Mouse (Mus musculus): ENCODE data around the gene Trpm7.

Gene Trpm7

GRCm38 (mm10) chr2:126816644-126817347, 59.2 kb downstream of the Trpm7 start:
- DNase-seq (ENCODE audit: low spot score) = no peak

- DNase-seq (ENCODE audit: low spot score) = no peak
These were observed 60.2 kb downstream of the Trpm7 start for GRCm38 (mm10) chr2:126815822-126816221.

- no peak for DNase-seq (ENCODE audit: low spot score)
These were observed 74.0 kb downstream of the Trpm7 start for GRCm38 (mm10) chr2:126801980-126802379.

DNA sequence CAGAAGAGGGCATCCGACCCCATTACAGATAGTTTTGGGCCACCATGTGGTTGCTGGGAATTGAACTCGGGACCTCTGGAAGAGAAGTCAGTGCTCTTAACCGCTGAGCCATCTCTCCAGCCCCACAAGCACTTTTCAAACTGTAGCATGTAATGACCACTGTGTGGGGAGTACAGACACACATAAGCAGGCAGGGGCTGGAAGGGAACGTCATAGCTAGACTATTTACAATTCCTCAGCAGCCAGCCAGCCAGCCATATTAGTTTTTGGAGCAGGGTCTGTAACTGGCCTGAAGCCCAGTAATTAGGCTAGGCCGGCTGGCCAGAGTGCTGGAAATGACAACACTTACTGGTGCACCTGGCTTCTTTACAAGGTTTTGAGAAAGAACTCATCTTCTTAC, 77.6 kb downstream of the Trpm7 start:
- DNase-seq (ENCODE audit: low spot score) = no peak

DNA sequence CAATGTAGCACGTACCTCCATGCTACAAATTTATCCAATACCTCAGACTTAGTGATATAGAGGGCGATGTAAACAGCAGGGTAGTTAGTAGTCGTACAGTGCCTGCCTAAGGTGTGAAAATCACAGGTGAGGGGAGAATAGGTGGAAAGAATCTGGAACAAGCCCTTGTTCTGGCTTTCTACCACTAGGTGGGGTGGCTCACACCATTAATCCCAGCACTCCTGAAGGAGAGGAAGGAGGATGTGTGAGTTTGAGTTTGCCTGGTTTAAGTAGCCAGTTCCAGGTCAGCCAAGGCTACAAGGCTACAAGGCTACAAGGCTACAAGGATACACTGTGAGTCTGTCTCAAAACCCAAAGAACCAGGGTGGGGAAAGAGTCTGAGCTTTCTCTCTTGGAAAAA, 80.3 kb downstream of the Trpm7 start:
- DNase-seq (ENCODE audit: low spot score) = no peak

DNA sequence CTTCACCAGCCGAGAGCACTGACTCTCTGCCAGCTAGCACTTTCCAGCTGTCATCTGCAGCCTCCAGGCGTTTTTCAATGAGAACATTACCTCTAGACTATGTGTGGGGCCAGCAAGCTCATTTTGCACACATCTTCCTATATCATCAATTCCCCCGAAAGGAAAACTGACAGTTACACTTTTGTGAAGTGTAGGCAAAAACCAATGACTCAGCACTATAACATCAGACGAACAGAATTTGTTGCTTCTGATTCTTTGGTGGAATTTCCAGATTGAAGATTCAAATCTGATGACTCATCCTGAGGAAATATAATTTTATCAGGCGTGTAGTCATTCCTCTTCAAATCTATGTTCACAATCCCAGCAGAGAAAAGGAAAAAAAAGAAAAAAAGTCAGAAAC, 83.4 kb downstream of the Trpm7 start:
- DNase-seq (ENCODE audit: low spot score) = no peak

DNA sequence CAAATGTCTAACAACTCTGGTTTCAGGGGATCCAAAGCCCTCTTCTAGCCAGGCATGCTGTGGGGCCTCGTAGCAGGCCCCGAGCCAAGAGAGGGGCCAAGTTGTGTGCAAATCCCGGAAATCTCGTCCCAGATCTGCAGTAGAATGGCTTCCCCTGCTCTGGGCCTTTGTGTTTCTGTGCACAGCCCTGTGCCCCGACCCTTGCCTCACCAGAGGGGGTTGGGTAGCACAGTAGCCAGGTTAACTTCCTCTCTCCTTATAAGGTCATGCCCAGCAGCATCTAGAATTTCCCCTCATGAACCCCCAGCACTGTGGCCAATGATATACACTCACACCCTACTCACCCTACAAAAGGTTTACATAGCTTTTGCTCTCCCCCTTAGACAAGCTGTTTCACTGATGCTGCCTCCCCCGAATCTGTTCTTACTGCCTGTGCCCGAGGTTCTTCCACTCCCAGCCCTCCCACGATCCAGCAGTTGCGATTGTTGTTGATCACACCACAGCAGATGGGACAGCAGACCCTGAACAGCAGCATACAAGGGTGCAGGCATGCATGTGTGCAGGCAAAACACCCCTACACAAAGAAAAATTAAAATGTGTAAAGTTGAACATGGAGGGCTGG, 88.2 kb downstream of the Trpm7 start:
- DNase-seq (ENCODE audit: low spot score) = peak; percentile 49

GRCm38 (mm10) chr2:126783370-126783769, 92.7 kb downstream of the Trpm7 start, which contains the start of gene Usp50:
Usp50 (minus strand) TSS chr2:126783470.
- DNase-seq (ENCODE audit: low spot score) = no peak

GRCm38 (mm10) chr2:126782433-126782832, 93.6 kb downstream of the Trpm7 start:
- DNase-seq (ENCODE audit: low spot score) = peak; percentile 75

GRCm38 (mm10) chr2:126781478-126781877, 94.6 kb downstream of the Trpm7 start:
- no peak for DNase-seq (ENCODE audit: low spot score)

GRCm38 (mm10) chr2:126780286-126780685, 95.7 kb downstream of the Trpm7 start:
- DNase-seq (ENCODE audit: low spot score) = no peak

GRCm38 (mm10) chr2:126778806-126779205, 97.2 kb downstream of the Trpm7 start:
- DNase-seq (ENCODE audit: low spot score) = no peak

- DNase-seq (ENCODE audit: low spot score) = no peak
These were observed 99.6 kb downstream of the Trpm7 start for GRCm38 (mm10) chr2:126776416-126776815.

DNA sequence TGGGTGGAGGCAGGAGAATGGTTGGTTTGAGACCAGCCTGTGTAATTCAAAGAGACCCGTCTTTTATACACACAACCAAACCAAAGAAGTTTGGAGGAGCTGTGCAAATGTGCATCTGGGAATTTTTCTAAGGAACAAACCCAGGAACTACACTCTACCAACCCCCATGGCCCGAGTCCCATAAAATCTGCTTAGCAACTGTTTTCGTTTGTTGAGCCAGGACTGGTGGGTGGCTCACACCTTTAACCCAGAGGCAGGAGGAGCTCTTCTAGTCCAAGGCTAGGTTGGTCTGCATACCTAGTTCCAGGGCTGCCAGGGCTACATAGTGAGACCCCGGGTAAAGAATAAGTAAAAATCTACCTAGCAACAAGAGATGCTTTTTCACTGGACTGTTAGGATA, 100.1 kb downstream of the Trpm7 start:
- no peak for DNase-seq (ENCODE audit: low spot score)

GRCm38 (mm10) chr2:126772217-126772616, 103.8 kb downstream of the Trpm7 start:
- no peak for DNase-seq (ENCODE audit: low spot score)

GRCm38 (mm10) chr2:126769431-126770181, 106.4 kb downstream of the Trpm7 start:
- no peak for DNase-seq (ENCODE audit: low spot score)

DNA sequence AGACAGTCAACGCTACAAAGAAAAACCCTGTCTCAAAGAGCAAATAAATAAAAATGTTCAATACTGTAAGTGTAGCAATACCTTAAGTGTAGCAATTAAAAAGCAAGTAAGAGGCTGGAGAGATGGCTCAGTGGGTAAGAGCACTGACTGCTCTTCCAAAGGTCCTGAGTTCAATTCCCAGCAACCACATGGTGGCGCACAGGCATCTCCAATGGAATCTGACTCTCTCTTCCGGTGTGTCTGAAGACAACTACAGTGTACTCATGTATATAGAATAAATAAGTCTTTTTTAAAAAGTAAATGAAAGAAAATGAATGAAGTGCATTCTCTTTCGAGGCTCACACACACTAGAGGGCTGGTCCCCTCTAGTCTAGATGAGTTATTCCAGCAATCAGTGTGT, 107.8 kb downstream of the Trpm7 start:
- DNase-seq (ENCODE audit: low spot score) = no peak

GRCm38 (mm10) chr2:126767599-126767998, 108.4 kb downstream of the Trpm7 start:
- DNase-seq (ENCODE audit: low spot score) = no peak

GRCm38 (mm10) chr2:126765867-126766582, 110.0 kb downstream of the Trpm7 start:
- DNase-seq (ENCODE audit: low spot score) = no peak

DNA sequence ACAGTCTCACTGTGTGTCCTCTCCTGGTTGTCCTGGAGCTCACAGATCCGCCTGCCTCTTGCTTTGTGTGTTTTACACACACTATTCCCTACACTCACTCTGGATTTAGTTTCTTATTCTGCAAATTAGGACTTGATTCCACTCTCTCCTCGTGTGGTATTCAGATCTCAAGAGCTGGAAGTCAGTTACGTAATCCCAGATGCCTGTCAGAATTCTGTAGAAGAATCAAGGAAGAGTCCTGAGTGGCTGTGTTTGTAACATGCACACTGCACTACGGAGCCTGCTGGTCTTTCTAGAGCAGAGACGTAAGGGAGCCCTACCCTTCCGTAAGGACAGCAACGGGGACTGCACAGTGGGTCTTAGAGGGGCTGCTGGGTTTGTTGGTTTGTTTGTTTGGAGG, 116.7 kb downstream of the Trpm7 start:
- no peak for DNase-seq (ENCODE audit: low spot score)

DNA sequence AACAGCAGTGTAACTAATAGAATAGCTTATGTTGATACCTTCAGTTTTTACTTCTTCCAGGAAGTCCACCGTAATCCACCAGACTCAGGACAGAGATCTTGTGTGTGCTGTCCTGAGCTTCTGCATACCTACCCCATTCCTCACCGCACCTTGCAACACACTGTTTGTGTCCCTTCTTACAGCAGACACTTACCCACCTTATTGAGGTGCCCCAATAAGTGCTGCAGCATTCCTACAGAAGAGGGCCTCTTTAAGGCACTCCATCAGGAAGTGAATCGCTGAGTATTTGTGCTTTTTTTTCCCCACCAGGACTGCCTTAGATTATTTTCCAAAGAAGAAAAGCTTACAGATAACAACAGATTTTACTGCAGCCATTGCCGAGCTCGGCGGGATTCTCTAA, 120.4 kb downstream of the Trpm7 start:
- DNase-seq (ENCODE audit: low spot score) = no peak

DNA sequence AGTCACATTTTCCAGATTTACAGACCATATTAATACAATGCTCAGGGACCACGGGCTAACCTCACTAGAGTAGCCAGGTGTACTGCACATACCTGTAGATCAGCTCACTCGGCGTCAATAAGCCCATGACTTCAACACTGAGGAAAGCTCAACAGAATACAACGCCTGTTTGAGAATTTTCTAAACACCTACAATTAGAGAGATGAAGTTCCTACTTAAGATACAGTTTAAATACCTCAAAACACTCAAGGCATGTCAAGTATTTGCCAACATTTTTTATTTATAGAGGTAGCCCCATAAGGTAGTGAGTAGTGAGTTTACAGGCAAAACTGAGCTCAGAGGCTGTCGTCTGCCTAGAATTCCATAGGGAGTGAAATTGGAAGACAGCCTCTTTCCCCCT, 132.6 kb downstream of the Trpm7 start:
- no peak for DNase-seq (ENCODE audit: low spot score)
